ENCODE assay signal across 15 mouse cellular contexts in genomic region chr2:61398633-61399032, GRCm38 (mm10).
DNase-seq lines count a peak whose midpoint lies in the region; ATAC-seq lines count a peak whose summit lies in the region.
"Had no signal": no experiment of that assay in that cellular context is flagged by ENCODE, and none has a peak within 500 bp of the region (broad histone marks: within the 10 kb centered on the region; RNA-seq: fewer than 3 reads in every experiment).

No protein-coding gene starts in this region.

- peak overlapping the region in 1 of 2 experiments; percentile 43; a peak in 1 of 4 replicates for H3K27ac ChIP-seq in heart, embryonic 14.5 days (replicated peaks in 1 of 2; ENCODE audit: control insufficient read depth in 1 of 2, insufficient read depth in 1 of 2, low read depth in 2 of 2, low read length in 2 of 2)
- H3K27ac ChIP-seq in neural tube, embryonic 11.5 days (ENCODE audit: low read depth, low read length): no peak overlapping the region
- H3K27ac ChIP-seq in hindbrain, embryonic 14.5 days: peak overlapping the region; percentile 47; the same call in 1 of the 2 replicates
- H3K27ac ChIP-seq: forebrain, embryonic 13.5 days had no signal

- peaks cover 4 to 24% of the 10 kb centered on the region in 2 experiments for H3K4me1 ChIP-seq in heart, embryonic 14.5 days (ENCODE audit: control insufficient read depth in 2 of 2, insufficient read depth in 2 of 2, low read length in 2 of 2)
- H3K4me1 ChIP-seq in neural tube, embryonic 11.5 days (ENCODE audit: control insufficient read depth, insufficient read depth, low read length): no peaks in the 10 kb centered on the region; the same call in 1 of the 2 replicates
- H3K4me1 ChIP-seq in hindbrain, embryonic 14.5 days (replicated peaks; ENCODE audit: control insufficient read depth, insufficient read depth, low read length): peaks cover 20% of the 10 kb centered on the region

- no peaks in the 10 kb centered on the region for H3K27me3 ChIP-seq in heart, embryonic 14.5 days (ENCODE audit: control insufficient read depth, insufficient read depth, low read length)
- H3K27me3 ChIP-seq in neural tube, embryonic 11.5 days (ENCODE audit: control insufficient read depth, insufficient read depth, low read length): no peaks in the 10 kb centered on the region
- no peaks in the 10 kb centered on the region for H3K27me3 ChIP-seq in hindbrain, embryonic 14.5 days (ENCODE audit: control insufficient read depth, insufficient read depth, low read length)

- no peaks in the 10 kb centered on the region for H3K36me3 ChIP-seq in heart, embryonic 14.5 days (ENCODE audit: control insufficient read depth, insufficient read depth, low read length)
- no peaks in the 10 kb centered on the region for H3K36me3 ChIP-seq in neural tube, embryonic 11.5 days (ENCODE audit: control insufficient read depth, insufficient read depth, low read length)
- H3K36me3 ChIP-seq in hindbrain, embryonic 14.5 days (replicated peaks; ENCODE audit: control insufficient read depth, insufficient read depth): no peaks in the 10 kb centered on the region

- peak overlapping the region; percentile 21; the same call in 1 of the 2 replicates for H3K4me2 ChIP-seq in heart, embryonic 14.5 days (ENCODE audit: low read length)
- no peak overlapping the region for H3K4me2 ChIP-seq in neural tube, embryonic 11.5 days (ENCODE audit: low read depth)
- H3K4me2 ChIP-seq in hindbrain, embryonic 14.5 days (replicated peaks): peak overlapping the region; percentile 20; the same call in 1 of the 2 replicates
- H3K4me2 ChIP-seq: forebrain, embryonic 13.5 days; liver, embryonic 11.5 days had no signal

- no peak for ATAC-seq in heart, embryonic 14.5 days (ENCODE audit: insufficient number of reproducible peaks, insufficient read depth, low FRiP score, low read depth)
- ATAC-seq in neural tube, embryonic 11.5 days (ENCODE audit: insufficient read depth, low FRiP score, low TSS enrichment): no peak
- no peak for ATAC-seq in hindbrain, embryonic 14.5 days (ENCODE audit: low FRiP score)
- ATAC-seq: CD4-positive, CD25-positive, alpha-beta regulatory T cell, adult 4 months; forebrain, embryonic 13.5 days had no signal

- WGBS in heart, embryonic 14.5 days: 44% methylated on average over 9 of the region's 9 CpGs
- WGBS in neural tube, embryonic 11.5 days: 71% methylated on average over 9 of the region's 9 CpGs
- 53% methylated on average over 9 of the region's 9 CpGs for WGBS in hindbrain, embryonic 14.5 days

- H3K4me3 ChIP-seq in heart, embryonic 14.5 days (ENCODE audit: control insufficient read depth in 1 of 2, insufficient read depth in 1 of 2, low read depth in 1 of 2, low read length in 2 of 2): no peak overlapping the region
- H3K4me3 ChIP-seq in neural tube, embryonic 11.5 days (ENCODE audit: low read depth, low read length): no peak overlapping the region
- no peak overlapping the region for H3K4me3 ChIP-seq in hindbrain, embryonic 14.5 days (replicated peaks; ENCODE audit: low read length)
- H3K4me3 ChIP-seq: forebrain, embryonic 13.5 days had no signal

- DNase-seq in heart, postnatal 25 days (ENCODE audit: low spot score): no peak
- DNase-seq in neural tube, embryonic 11.5 days (ENCODE audit: low spot score): peak; percentile 30
- no peak for DNase-seq in neural tube, embryonic 10.5 days (ENCODE audit: extremely low spot score, low spot score)
- DNase-seq in hindbrain, embryonic 14.5 days (ENCODE audit: low spot score): no peak
- DNase-seq in thymus, postnatal 10 days (ENCODE audit: low spot score in 2 of 2): no peak
- DNase-seq in natural killer cell, adult 2 months (ENCODE audit: low spot score in 2 of 2): no peak
- DNase-seq: adrenal gland, adult 8-10 months; cerebellum, adult 8-10 months; kidney, adult 18-20 months; kidney, postnatal 36 days; lung, postnatal 10 days had no signal

- intact Hi-C loops in heart, postnatal 25 days (cut with DNase I): no loop called here

- H3K9ac ChIP-seq in heart, embryonic 14.5 days (ENCODE audit: low read length): no peak overlapping the region
- H3K9ac ChIP-seq in neural tube, embryonic 11.5 days (ENCODE audit: low read length): no peak overlapping the region
- H3K9ac ChIP-seq in hindbrain, embryonic 14.5 days: no peak overlapping the region
- H3K9ac ChIP-seq: forebrain, embryonic 13.5 days had no signal

- H3K9me3 ChIP-seq in heart, embryonic 14.5 days (ENCODE audit: control insufficient read depth, low read length): no peaks in the 10 kb centered on the region
- no peaks in the 10 kb centered on the region for H3K9me3 ChIP-seq in neural tube, embryonic 11.5 days (ENCODE audit: control insufficient read depth, low read length)
- no peaks in the 10 kb centered on the region for H3K9me3 ChIP-seq in hindbrain, embryonic 14.5 days (ENCODE audit: control insufficient read depth, low read length)
- H3K9me3 ChIP-seq: forebrain, embryonic 13.5 days had no signal
